Mouse (Mus musculus) monocyte, adult 59 days (primary cell): ENCODE data around the gene Vmn1r142. TPM values are rescaled to one million over a fixed set of nuclear protein-coding genes. Genes with fewer than 3 reads are reported as not detected.

Experiments
- total RNA-seq, 2 experiments: library from RNA; stranded (reverse); gene quantifications; one replicate each; pipeline ENCODE4 v1.2.4; 2023

Vmn1r142 gene
- total RNA-seq, result not detected

DNA sequence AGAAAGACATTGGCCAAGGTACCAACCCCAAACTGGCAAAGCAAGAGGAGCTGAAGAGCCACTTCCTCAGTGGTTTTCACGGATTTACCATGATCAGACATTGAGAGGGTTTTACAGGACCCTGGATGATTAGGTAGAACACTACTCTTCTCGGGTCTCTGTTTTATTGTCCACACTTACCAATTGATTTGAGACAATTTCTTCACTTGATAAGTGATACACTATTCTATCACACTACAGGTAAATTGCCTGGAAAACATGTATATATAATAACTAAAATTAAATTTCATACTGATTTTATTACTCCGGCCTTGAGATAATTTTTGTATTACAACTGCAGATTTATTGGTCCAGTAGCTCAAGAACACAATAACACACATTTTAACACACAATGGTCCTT lies at the start of gene Vmn1r142:
Gene Vmn1r142, minus strand, starts transcription at position 101 of the 400 bp plus-strand sequence.

DNA sequence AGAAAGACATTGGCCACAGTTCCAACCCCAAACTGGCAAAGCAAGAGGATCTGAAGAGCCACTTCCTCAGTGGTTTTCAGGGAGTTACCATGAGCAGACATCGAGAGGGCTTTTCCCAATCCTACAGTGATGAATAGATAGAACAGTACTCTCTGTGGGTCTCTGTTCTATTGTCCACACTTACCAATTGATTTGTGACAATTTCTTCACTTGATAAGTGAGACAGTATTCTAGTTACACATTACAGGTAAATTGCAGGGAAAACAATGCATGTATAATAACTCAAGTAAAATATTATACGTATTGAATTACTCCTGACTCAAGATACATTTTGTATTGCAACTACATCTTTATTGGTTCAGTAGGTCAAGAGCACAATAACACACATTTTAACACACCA lies 37.3 kb upstream of the Vmn1r142 start, which contains the start of gene Gm8653:
Gene Gm8653, minus strand, starts transcription at position 101 of the 400 bp plus-strand sequence.

DNA sequence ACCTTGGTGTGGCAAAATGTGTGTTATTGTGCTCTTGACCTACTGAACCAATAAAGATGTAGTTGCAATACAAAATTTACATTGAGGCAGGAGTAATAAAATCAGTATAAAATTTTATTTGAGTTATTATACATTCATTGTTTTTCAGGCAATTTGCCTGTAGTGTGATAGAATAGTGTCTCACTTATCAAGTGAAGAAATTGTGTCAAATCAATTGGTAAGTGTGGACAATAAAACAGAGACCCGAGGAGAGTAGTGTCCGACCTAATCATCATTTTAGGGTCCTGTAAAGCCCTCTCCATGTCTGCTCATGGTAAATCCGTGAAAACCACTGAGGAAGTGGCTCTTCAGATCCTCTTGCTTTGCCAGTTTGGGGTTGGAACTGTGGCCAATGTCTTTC lies 25.2 kb upstream of the Vmn1r142 start, which contains the start of gene Vmn1r143:
Gene Vmn1r143, plus strand, starts transcription at position 301 of the 400 bp plus-strand sequence.

DNA sequence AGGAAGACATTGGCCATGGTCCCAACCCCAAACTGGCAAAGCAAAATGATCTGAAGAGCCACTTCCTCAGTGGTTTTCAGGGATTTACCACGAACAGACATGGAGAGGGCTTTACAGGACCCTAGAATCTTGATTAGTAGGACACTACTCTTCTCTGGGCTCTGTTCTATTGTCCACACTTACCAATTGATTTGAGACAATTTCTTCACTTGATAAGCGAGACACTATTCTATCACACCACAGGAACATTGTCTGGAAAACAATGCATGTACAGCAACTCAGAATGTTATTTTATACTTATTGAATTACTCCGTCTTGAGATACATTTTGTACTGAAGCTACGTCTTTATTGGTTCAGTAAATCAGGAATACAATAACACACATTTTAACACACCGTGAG lies 29.2 kb downstream of the Vmn1r142 start, which contains the start of gene Gm10666:
Gene Gm10666, minus strand, starts transcription at position 101 of the 400 bp plus-strand sequence.

DNA sequence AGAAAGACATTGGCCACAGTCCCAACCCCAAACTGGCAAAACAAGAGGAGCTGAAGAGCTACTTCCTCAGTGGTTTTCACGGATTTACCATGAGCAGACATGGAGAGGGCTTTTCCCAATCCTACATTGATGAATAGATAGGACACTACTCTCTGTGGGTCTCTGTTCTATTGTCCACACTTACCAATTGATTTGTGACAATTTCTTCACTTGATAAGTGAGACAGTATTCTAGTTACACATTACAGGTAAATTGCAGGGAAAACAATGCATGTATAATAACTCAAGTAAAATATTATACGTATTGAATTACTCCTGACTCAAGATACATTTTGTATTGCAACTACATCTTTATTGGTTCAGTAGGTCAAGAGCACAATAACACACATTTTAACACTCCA lies 45.7 kb downstream of the Vmn1r142 start, which contains the start of gene Gm16451:
Gene Gm16451, minus strand, starts transcription at position 101 of the 400 bp plus-strand sequence.

Other genes with a start within 250 kb of the Vmn1r142 start
- gene Gm5891, start 242.7 kb downstream of the Vmn1r142 start, total RNA-seq, result not detected
- not detected for gene Vmn1r137, start 169.4 kb downstream of the Vmn1r142 start, total RNA-seq
- not detected for gene Vmn1r138, start 135.1 kb downstream of the Vmn1r142 start, total RNA-seq
- not detected for gene Gm6176, start 107.7 kb downstream of the Vmn1r142 start, total RNA-seq
- gene Vmn1r139, start 95.0 kb downstream of the Vmn1r142 start, total RNA-seq, result not detected
- gene Gm16451, start 45.8 kb downstream of the Vmn1r142 start, total RNA-seq, result not detected
- not detected for gene Gm10666, start 29.3 kb downstream of the Vmn1r142 start, total RNA-seq
- gene Vmn1r143, start 25.3 kb upstream of the Vmn1r142 start, total RNA-seq, result not detected
- gene Gm8653, start 37.2 kb upstream of the Vmn1r142 start, total RNA-seq, result not detected
- not detected for gene Gm8453, start 65.4 kb upstream of the Vmn1r142 start, total RNA-seq
- gene Gm4187, start 165.7 kb upstream of the Vmn1r142 start, total RNA-seq, result not detected
- not detected for gene Gm8660, start 207.0 kb upstream of the Vmn1r142 start, total RNA-seq
- gene Vmn1r148, start 249.5 kb upstream of the Vmn1r142 start, total RNA-seq, result not detected